Comparison of ENCODE assay signal across 23 mouse cellular contexts in the genomic region with DNA sequence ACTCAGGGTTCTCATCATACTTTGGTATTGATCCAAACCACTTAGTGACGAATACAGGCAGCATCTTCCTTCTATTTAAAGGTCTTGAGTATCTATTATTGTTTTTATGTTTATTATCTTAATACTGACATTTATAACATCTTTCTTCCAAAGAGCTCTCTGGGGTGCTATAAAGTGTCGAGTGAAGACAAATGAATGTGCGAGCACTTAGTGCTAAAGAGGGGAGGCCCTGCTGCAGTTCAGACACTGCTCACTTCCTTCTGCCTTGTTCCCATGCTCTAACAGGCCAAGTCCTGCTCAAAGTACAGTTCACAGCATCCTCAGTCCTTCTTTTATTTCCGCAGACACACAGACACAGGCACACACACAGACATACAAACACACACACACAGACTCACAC.
DNase-seq lines count a peak whose midpoint lies in the region; ATAC-seq and TF ChIP-seq lines count a peak whose summit lies in the region.
"Had no signal": no experiment of that assay in that cellular context is flagged by ENCODE, and none has a peak within 500 bp of the region (broad histone marks: within the 10 kb centered on the region; RNA-seq: fewer than 3 reads in every experiment).

No protein-coding gene starts in this region.

- H3K27me3 ChIP-seq in hindbrain, embryonic 14.5 days (ENCODE audit: control insufficient read depth, insufficient read depth, low read length), result no peaks in the 10 kb centered on the region
- no peaks in the 10 kb centered on the region for H3K27me3 ChIP-seq in hindbrain, embryonic 12.5 days
- no peaks in the 10 kb centered on the region for H3K27me3 ChIP-seq in kidney, postnatal 0 days (ENCODE audit: insufficient read depth, low read length)
- no peaks in the 10 kb centered on the region for H3K27me3 ChIP-seq in neural tube, embryonic 14.5 days (ENCODE audit: control insufficient read depth, insufficient read depth, low read length)
- H3K27me3 ChIP-seq: CH12.LX; embryonic facial prominence, embryonic 13.5 days; forebrain, embryonic 12.5 days; hindbrain, embryonic 13.5 days had no signal

- H3K36me3 ChIP-seq in hindbrain, embryonic 14.5 days (replicated peaks; ENCODE audit: control insufficient read depth, insufficient read depth), result no peaks in the 10 kb centered on the region
- no peaks in the 10 kb centered on the region for H3K36me3 ChIP-seq in hindbrain, embryonic 12.5 days
- H3K36me3 ChIP-seq in kidney, postnatal 0 days (ENCODE audit: insufficient read depth, low read length), result no peaks in the 10 kb centered on the region
- H3K36me3 ChIP-seq in neural tube, embryonic 14.5 days (ENCODE audit: control insufficient read depth, insufficient read depth, low read length), result no peaks in the 10 kb centered on the region
- H3K36me3 ChIP-seq: embryonic facial prominence, embryonic 13.5 days; forebrain, embryonic 12.5 days; heart, embryonic 10.5 days; hindbrain, embryonic 13.5 days had no signal

- peak; percentile 24 for DNase-seq in hindbrain, embryonic 14.5 days (ENCODE audit: low spot score)
- DNase-seq in kidney, postnatal 0 days (ENCODE audit: low spot score), result peak; percentile 47
- DNase-seq in kidney, postnatal 14 days, result no peak
- peak; percentile 54 for DNase-seq in mesoderm, embryonic 11.5 days (ENCODE audit: low read depth, low spot score)
- DNase-seq: adrenal gland, adult 2 months; adrenal gland, postnatal 25 days; cerebellum, adult 18-20 months; cerebellum, adult 9-11 months; cerebellum, postnatal 36 days; gastrocnemius, postnatal 10 days; heart, adult 18-20 months; heart, postnatal 10 days; heart, postnatal 4 days had no signal

- no peaks in the 10 kb centered on the region for H3K4me1 ChIP-seq in hindbrain, embryonic 14.5 days (replicated peaks; ENCODE audit: control insufficient read depth, insufficient read depth, low read length)
- H3K4me1 ChIP-seq in hindbrain, embryonic 12.5 days, result peaks cover 2% of the 10 kb centered on the region; the same call in 1 of the 2 replicates
- H3K4me1 ChIP-seq in kidney, postnatal 0 days (replicated peaks; ENCODE audit: insufficient read depth, low read length), result no peaks in the 10 kb centered on the region
- H3K4me1 ChIP-seq in neural tube, embryonic 14.5 days (ENCODE audit: control insufficient read depth, insufficient read depth, low read length), result peaks cover 9% of the 10 kb centered on the region
- H3K4me1 ChIP-seq: embryonic facial prominence, embryonic 13.5 days; heart, embryonic 10.5 days had no signal

- no peak overlapping the region for H3K4me3 ChIP-seq in hindbrain, embryonic 14.5 days (replicated peaks; ENCODE audit: low read length)
- no peak overlapping the region for H3K4me3 ChIP-seq in hindbrain, embryonic 12.5 days
- no peak overlapping the region for H3K4me3 ChIP-seq in kidney, postnatal 0 days (replicated peaks; ENCODE audit: low read depth, low read length)
- H3K4me3 ChIP-seq in neural tube, embryonic 14.5 days (ENCODE audit: low read depth, low read length), result no peak overlapping the region
- H3K4me3 ChIP-seq: embryonic facial prominence, embryonic 13.5 days; forebrain, embryonic 12.5 days; heart, embryonic 10.5 days; hindbrain, embryonic 13.5 days had no signal

- H3K27ac ChIP-seq in hindbrain, embryonic 14.5 days, result no peak overlapping the region
- no peak overlapping the region for H3K27ac ChIP-seq in hindbrain, embryonic 12.5 days
- no peak overlapping the region for H3K27ac ChIP-seq in kidney, postnatal 0 days
- H3K27ac ChIP-seq in neural tube, embryonic 14.5 days (ENCODE audit: low read depth, low read length), result no peak overlapping the region
- H3K27ac ChIP-seq: embryonic facial prominence, embryonic 13.5 days; forebrain, embryonic 12.5 days; heart, embryonic 10.5 days; hindbrain, embryonic 13.5 days had no signal

- no peak overlapping the region for H3K9ac ChIP-seq in hindbrain, embryonic 14.5 days
- no peak overlapping the region for H3K9ac ChIP-seq in hindbrain, embryonic 12.5 days
- no peak overlapping the region for H3K9ac ChIP-seq in kidney, postnatal 0 days (ENCODE audit: low read depth, low read length)
- H3K9ac ChIP-seq in neural tube, embryonic 14.5 days (replicated peaks; ENCODE audit: low read depth, low read length), result no peak overlapping the region
- H3K9ac ChIP-seq: embryonic facial prominence, embryonic 13.5 days; forebrain, embryonic 12.5 days; hindbrain, embryonic 13.5 days had no signal

- TF ChIP-seq CTCF in kidney, postnatal 0 days (IDR thresholded peaks at IDR 0.05; ENCODE audit: low read depth), result no peak

- no peak for ATAC-seq in hindbrain, embryonic 14.5 days (ENCODE audit: low FRiP score)
- no peak; the same call in 1 of the 2 replicates for ATAC-seq in hindbrain, embryonic 12.5 days (ENCODE audit: low FRiP score)
- ATAC-seq in kidney, postnatal 0 days (replicated peaks; ENCODE audit: low FRiP score, low read depth), result no peak
- ATAC-seq in neural tube, embryonic 14.5 days (ENCODE audit: low read depth), result peak; percentile 72; the same call in 1 of the 2 replicates
- ATAC-seq: activated CD4-positive, CD25-positive, alpha-beta regulatory T cell, adult 4 months; forebrain, embryonic 16.5 days; Patski had no signal

- 50% methylated on average over 4 of the region's 4 CpGs for WGBS in hindbrain, embryonic 14.5 days
- 46% methylated on average over 4 of the region's 4 CpGs for WGBS in hindbrain, embryonic 12.5 days
- WGBS in kidney, postnatal 0 days, result 47% methylated on average over 4 of the region's 4 CpGs
- WGBS in neural tube, embryonic 14.5 days, result 23% methylated on average over 4 of the region's 4 CpGs

- no peak overlapping the region for H3K4me2 ChIP-seq in hindbrain, embryonic 14.5 days (replicated peaks)
- no peak overlapping the region for H3K4me2 ChIP-seq in hindbrain, embryonic 12.5 days (replicated peaks)
- no peak overlapping the region for H3K4me2 ChIP-seq in kidney, postnatal 0 days (ENCODE audit: low read length)
- H3K4me2 ChIP-seq in neural tube, embryonic 14.5 days (ENCODE audit: low read depth, low read length), result no peak overlapping the region
- H3K4me2 ChIP-seq: embryonic facial prominence, embryonic 13.5 days; forebrain, embryonic 12.5 days; hindbrain, embryonic 13.5 days had no signal

- no peaks in the 10 kb centered on the region for H3K9me3 ChIP-seq in hindbrain, embryonic 14.5 days (ENCODE audit: control insufficient read depth, low read length)
- H3K9me3 ChIP-seq in hindbrain, embryonic 12.5 days (replicated peaks), result no peaks in the 10 kb centered on the region
- no peaks in the 10 kb centered on the region for H3K9me3 ChIP-seq in kidney, postnatal 0 days (replicated peaks; ENCODE audit: low read length)
- H3K9me3 ChIP-seq in neural tube, embryonic 14.5 days (ENCODE audit: control insufficient read depth, low read length), result no peaks in the 10 kb centered on the region
- H3K9me3 ChIP-seq: embryonic facial prominence, embryonic 13.5 days; forebrain, embryonic 12.5 days; heart, embryonic 10.5 days; hindbrain, embryonic 13.5 days had no signal
